Mouse (Mus musculus) CH12.LX (cell line): ENCODE measurements around the gene Slc22a2.

Experiments
- EP300 ChIP-seq: IDR thresholded peaks from 2 replicates; pipeline ENCODE4 v1.6.1; 2011; ENCODE audit warnings: low read length, improper control_type of control experiment
- ETS1 ChIP-seq: conservative IDR thresholded peaks from 2 replicates; pipeline ENCODE4 v1.6.1; 2012; ENCODE audit warnings: low read depth, mild to moderate bottlenecking, inconsistent platforms, low read length, improper control_type of control experiment, moderate library complexity
- JUND ChIP-seq: conservative IDR thresholded peaks from 2 replicates; pipeline ENCODE4 v1.6.1; 2011; ENCODE audit warnings: low read depth, low read length, improper control_type of control experiment
- POLR2A ChIP-seq: IDR thresholded peaks from 2 replicates; pipeline ENCODE4 v1.6.1; 2011; ENCODE audit warnings: low read depth, mild to moderate bottlenecking, improper control_type of control experiment, low read length
- SIN3A ChIP-seq: IDR thresholded peaks from 2 replicates; pipeline ENCODE4 v1.6.1; 2012; ENCODE audit warnings: low read length, improper control_type of control experiment, inconsistent platforms
- TBP ChIP-seq: conservative IDR thresholded peaks from 2 replicates; pipeline ENCODE4 v1.6.1; 2011; ENCODE audit warnings: low read depth, low read length, improper control_type of control experiment

DNA sequence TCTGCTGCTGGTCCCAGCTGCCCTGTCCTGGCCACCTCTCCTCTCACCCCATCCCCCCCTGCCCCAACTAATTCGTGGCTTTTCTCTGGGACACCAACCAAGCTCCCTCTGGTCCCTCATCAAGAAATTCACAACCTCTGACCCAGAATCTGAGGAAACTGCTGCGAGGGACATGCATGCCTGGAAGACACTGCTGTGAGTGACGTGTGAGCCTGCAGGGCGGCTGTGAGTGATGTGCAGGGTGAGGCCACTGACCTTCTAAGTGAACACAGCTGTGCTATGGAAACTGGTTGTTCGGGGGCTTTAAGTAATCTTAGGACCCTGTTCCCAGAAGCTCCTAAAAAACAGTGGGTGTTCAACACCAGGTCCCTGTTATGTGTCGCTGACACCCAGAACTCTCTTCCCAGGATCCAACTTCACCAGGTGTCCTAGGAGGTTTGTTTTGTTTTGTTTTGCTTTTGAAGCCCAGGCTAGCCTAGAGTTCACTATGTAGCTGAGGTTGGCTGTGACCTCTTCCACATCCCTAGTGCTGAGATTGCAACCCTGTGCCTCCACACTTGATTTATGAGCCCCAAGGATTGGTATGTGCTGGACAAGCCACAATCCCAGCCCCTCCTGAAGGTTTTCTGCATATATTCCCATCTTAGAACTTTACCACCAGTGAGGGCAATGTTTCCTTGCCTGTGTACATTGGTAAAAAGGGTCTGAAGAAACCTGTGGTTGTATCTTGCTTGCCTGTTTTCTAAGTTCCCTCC lies 47.2 kb downstream of the Slc22a2 start:
- TF ChIP-seq SIN3A = no peak
- TF ChIP-seq JUND = no peak
- no peak for TF ChIP-seq ETS1
- TF ChIP-seq EP300 = no peak
- TF ChIP-seq POLR2A = no peak
- TF ChIP-seq TBP = no peak
